Mouse (Mus musculus) cerebellum, postnatal 10 days (tissue): ENCODE results near the gene B3galt5.

Source experiments
- DNase-seq, 2 experiments: peaks; one replicate each; pipeline ENCODE4 v3.0.0; 2021; ENCODE audit warnings: mixed read lengths in 2 of 2

B3galt5 gene

GRCm38 (mm10) chr16:96235366-96235970 lies at the start of gene B3galt5:
Gene B3galt5, plus strand, starts transcription at chr16:96235801.
- no peak for DNase-seq

GRCm38 (mm10) chr16:96187619-96188018 lies 48.0 kb upstream of the B3galt5 start:
- DNase-seq: no peak

GRCm38 (mm10) chr16:96191531-96192506 lies 43.8 kb upstream of the B3galt5 start, which contains the start of gene Lca5l:
Gene Lca5l, minus strand, starts transcription at chr16:96192271.
- peak; percentile 100 for DNase-seq

DNA sequence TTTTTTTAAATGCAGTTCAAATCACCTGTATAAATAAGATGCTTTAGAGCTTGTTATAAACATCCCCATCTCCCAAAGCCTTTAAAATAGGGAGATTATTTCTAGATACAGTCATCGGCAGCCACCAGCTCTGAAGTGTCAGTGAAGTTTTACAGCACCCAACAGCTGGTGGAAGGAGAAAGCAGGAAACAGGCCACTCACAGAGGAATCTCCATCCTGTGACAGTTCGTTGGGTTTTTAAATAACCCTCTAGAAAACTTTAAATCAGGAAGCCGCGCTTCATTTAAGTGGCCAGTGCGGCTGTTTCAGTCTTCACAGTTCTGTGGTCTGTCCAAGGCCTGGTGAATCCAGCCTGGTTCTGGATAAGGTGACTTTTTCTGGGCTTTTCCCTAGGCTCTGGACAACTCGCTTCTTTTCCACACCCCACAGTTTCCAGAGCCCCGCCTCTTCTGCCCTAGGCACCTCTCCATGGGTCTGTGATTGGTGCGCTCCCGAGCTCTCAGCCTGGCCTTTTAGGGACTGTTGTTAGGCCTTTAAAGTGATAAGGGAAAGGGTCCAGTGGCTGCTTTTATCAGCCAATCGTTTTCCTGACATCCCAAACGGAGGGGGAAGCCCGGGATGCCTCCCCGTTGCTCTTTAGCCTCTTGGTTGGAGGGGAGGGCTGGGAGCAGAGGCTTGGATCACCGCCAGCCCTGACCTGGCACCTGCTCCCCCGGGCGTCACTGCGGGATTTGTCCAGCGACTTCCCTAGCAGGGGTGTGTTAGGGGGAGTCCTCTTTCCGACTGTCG lies 35.5 kb upstream of the B3galt5 start, which contains the start of gene Sh3bgr:
Gene Sh3bgr, plus strand, starts transcription at position 538 of the 789 bp plus-strand sequence.
- DNase-seq: peak; percentile 73

GRCm38 (mm10) chr16:96200702-96201028 lies 34.9 kb upstream of the B3galt5 start:
- no peak for DNase-seq

DNA sequence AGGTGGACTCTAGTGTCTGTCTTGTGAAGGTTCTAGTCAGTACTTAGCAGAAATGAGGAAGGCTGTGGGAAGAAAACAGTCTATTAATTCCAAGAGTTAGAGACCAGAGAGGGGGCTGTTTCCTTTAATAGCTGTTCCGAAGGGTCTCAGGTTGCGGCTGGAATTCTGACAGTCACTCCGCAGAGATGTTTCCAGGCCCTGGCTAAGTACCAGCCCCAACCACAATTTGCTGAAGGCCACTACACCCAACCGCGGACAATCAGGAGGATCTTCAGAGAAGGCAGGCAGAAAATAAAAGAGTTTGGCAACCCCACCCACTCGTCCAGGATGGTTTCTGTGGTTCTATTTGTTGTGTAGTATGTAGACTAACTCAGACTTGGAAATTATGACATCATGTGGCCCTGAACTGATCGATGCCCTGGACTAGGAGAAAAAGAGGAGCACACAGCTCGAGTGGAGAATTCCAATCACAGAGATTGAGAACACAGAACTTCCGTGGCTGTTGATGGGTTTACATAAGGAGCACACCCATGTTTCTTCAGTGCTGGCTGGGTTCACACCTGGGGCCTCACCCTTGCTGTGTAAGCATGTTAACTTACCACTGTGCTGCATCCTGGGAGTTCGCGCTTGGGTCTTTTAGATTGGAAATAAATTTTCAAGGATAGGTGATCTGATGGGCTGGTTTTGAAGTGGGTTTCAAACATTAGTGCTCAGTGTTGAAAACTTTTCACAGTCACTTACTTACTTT lies 33.9 kb upstream of the B3galt5 start:
- DNase-seq: no peak

GRCm38 (mm10) chr16:96209789-96210188 lies 25.8 kb upstream of the B3galt5 start:
- no peak for DNase-seq

GRCm38 (mm10) chr16:96210856-96211255 lies 24.7 kb upstream of the B3galt5 start:
- DNase-seq: no peak

- DNase-seq: no peak
Observed at GRCm38 (mm10) chr16:96213027-96213426, 22.6 kb upstream of the B3galt5 start.

- DNase-seq: peak; percentile 57 to 60
Observed at GRCm38 (mm10) chr16:96221491-96221890, 14.1 kb upstream of the B3galt5 start.

DNA sequence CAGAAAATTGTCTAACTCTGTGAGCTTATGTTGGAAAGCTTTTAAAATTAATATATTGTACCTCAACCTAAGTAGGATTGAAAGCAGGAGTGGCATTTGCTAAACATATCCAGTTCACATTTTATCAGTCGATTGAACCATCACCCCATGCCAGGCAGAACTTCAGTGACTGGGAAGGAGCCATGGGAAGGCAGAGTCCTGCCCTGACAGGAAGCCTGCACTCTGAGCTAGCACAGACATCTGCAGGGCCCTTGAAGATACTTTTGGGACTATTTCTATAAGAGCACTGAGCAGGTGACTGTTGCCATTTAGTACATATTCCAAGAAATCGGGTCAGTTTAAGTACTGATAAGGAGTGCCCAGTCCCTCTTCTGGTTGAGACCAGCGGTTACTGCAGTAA lies 13.6 kb upstream of the B3galt5 start:
- no peak for DNase-seq

- DNase-seq: no peak
Observed at GRCm38 (mm10) chr16:96222452-96222851, 13.1 kb upstream of the B3galt5 start.

- no peak for DNase-seq
Observed at GRCm38 (mm10) chr16:96228438-96228837, 7.2 kb upstream of the B3galt5 start.

GRCm38 (mm10) chr16:96229044-96229555 lies 6.5 kb upstream of the B3galt5 start:
- DNase-seq: no peak

GRCm38 (mm10) chr16:96230411-96230810 lies 5.2 kb upstream of the B3galt5 start:
- peak; percentile 93 to 96 for DNase-seq

DNA sequence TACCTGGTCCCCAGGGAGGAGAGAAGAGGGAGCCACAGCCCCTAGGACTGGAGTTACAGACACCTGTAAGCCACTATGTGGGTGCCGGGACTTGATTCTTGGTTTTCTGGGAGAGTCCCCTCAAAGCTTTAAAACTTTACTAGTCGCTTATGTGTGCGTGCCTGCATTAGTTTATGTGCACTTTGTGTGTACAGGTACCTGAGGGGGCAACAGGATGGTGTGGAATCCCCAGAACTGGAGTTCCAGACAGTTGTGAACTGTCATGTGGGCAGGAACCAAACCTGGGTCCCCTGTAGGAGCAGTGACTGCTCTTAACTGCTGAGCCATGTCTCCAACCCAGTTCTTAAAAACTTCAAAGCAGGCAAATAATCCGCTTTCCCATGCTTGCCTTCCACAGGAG lies 4.3 kb upstream of the B3galt5 start:
- DNase-seq: no peak

DNA sequence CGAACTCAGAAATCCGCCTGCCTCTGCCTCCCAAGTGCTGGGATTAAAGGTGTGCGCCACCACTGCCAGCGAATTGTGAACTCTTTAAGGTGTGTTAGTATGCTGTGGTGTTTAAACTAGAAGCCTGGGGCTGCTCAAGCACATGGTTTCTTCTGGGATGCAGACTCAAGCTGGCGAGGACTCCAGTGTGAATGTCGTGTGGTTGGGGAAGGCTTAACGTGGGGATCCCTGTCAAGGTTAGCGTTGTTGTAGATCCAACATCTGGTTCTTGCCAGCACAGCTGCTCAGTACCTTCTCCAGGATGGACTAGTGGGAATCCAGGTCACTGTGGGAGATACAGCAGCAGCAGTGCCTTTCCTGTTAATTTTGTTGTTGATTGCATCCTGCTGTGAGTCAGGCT lies 3.6 kb upstream of the B3galt5 start:
- no peak for DNase-seq

- no peak for DNase-seq
Observed at GRCm38 (mm10) chr16:96233996-96234395, 1.6 kb upstream of the B3galt5 start.

GRCm38 (mm10) chr16:96244496-96244895 lies 8.9 kb downstream of the B3galt5 start:
- no peak for DNase-seq

- peak; percentile 95 to 96 for DNase-seq
Observed at GRCm38 (mm10) chr16:96249635-96250034, 14.0 kb downstream of the B3galt5 start.

- DNase-seq: peak; percentile 71 to 72
Observed at GRCm38 (mm10) chr16:96252146-96252545, 16.5 kb downstream of the B3galt5 start.

- no peak for DNase-seq
Observed at GRCm38 (mm10) chr16:96258429-96258828, 22.8 kb downstream of the B3galt5 start.
